Mouse (Mus musculus) cerebellum, adult 9-11 months (tissue): ENCODE measurements around the gene Dnajb5.
A peak's percentile ranks its signal among the peaks of the same experiment; 100 is the strongest.

ENCODE experiments used
- DNase-seq: peaks from one replicate; pipeline ENCODE4 v3.0.0; 2022

Gene Dnajb5

DNA sequence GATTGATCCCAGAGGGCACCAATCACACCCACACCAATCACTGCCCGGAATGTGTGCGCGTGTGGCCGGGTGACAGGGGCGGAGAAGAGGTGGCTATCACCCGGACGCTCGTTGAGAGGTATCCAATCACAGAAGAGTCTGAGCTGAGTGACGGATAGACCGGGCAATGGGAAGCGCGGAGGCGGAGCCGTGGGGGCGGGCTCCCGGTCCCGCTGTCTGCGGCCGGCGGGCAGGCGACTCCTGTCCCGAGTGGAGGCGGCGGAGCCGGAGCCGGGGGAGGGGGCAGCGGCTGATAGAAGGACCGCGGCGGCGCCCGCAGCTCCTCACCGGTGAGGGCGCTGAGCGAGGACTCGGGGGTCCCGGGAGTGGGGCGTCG, at the start of gene Dnajb5:
Gene Dnajb5, plus strand, starts transcription at position 139 of the 376 bp plus-strand sequence.
- peak; percentile 100 for DNase-seq

DNA sequence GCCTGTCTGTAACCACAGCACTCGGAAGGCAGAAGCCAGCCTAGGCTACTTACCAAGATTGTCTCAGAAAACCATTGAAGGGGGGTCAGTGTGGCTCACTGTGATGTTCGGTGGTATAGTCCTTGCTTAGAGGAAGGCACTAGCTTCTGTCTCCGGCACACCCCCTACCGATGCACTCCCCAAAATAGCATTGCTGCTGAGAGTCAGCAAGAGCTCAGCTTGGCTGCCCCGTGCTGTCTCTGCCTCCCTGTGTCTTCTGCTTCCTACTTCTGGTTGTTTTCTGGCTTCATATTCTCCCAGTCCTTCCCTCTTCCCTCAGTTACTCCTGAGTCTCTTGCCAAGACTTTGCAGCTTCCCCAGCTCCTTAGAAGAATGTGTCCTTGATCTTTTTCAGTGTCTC, 48.7 kb upstream of the Dnajb5 start:
- DNase-seq = no peak

DNA sequence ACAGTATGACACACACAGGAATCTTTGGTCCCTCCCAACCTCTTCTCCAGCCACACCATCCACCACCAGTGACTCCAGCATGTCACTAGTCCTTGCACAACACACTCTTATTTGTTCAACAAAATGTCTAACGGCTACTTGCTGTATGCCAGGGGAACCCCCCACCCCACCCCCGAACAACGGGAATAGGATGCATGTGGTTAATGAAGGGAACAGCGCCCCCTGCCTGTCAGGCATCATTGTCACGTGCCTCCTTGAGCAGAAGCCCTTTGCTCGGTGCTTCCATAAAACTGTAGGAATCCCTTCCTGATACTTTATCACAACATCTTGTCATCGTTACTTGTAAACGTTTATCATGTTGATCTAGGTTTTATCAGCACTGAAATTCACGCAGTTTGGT, 47.4 kb upstream of the Dnajb5 start:
- no peak for DNase-seq

DNA sequence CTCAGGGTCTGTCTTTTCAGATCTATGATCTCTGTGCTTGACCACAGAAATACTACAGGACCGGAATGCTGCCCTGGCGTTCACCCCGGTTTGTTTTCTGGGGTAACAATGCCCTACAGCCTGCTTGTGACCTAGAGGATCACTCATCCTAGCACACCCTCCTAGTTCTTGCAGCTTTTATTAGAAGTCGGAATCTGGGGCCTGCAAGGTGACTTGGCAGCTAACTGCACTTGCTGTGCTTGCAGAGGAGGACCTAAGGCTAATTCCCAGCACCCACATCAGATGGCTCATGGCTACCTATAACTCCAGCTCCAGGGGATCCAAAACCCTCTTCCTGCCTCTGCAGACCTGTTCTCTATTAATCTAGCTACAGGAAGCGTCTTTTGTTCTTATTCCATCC, 46.9 kb upstream of the Dnajb5 start:
- DNase-seq = peak; percentile 15

DNA sequence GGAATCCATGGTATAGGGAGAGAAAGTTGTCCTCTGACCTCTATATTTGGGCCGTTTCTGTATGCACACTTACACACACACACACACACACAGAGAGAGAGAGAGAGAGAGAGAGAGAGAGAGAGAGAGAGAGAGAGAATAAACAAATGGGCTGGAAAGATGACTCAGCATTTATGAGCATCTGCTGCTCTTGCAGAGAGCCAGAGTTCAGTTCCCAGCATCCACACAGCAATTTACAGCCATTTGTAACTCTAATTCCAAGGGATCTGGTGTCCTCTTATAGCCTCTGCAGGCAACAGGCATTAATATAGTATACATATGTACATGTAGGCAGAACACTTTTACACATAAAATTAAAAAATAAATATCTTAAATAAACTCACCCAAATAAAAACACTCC, 45.7 kb upstream of the Dnajb5 start:
- DNase-seq = no peak

DNA sequence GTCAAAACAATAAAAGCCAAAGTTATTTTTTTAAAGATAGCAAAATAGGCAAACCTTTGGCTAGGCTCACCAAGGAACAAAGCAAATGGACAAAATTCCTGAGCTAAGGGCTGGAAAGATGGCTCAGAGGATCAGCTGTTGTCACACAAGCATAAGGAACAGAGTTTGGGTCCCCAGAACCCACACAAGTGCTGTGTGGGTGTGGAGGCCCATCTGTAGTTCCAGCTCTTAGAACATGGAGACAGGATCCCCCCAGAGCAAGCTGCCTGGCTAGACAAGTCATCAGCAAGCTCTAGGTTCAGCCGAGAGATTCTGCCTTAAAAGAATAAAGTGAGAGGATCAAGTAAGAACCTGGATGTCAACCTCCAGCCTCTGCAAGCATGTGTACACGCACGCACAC, 45.1 kb upstream of the Dnajb5 start:
- DNase-seq = no peak

DNA sequence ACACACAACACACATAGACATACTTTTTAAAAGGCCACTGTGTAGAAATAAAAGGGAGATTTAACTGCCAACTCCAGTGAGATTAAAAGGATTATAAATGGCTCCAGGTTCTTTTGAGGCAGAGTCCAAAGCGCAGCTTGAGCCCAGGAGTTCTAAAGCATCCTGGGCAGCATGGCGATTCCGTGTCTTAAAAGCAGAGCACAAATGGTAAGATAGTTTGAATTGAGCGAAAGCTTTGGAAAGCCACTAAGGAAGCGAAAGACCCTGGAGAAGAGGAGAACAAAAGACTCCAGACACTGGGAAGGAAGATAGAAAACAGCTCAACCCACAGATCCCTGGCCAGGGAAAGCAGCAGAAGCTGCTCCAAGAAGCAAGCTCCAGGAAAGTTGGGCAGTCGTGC, 44.6 kb upstream of the Dnajb5 start:
- DNase-seq = no peak

DNA sequence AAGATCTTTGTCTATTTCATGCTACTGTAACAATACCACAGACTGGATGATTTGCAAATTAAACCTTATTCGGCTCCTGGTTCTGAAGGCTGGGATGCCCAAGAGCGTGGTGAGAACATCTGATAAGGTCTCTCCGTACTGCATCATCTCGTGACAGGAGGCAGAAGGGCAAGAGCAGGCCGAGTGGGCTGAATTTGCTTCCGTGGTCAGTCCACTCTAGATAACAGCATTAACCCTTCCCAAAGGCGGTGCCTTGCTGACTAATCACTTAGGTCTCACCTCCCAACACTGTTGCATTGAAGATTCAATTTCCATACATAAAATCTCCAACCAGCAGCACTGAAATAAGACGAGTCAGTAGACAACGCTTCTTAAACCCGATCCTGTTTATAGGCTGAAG, 36.2 kb upstream of the Dnajb5 start:
- DNase-seq = no peak

DNA sequence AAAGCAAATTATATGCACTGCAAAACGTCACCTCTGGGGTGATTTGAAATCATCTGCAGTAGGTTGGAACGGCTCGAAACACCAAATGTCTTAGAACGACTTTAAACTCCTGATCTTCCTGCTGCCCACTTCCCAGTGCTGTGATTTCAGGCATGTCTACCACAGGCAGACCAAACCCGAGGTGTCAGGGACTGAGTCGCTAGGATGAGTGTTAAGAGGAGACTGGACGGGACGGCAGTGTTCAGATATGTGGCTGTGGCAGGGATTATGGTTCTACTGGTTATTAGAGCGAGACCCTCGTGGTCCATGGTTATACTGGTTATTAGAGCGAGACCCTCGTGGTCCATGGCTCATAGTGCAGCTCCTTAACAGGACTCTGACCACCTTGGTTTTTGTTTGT, 34.3 kb upstream of the Dnajb5 start:
- no peak for DNase-seq

DNA sequence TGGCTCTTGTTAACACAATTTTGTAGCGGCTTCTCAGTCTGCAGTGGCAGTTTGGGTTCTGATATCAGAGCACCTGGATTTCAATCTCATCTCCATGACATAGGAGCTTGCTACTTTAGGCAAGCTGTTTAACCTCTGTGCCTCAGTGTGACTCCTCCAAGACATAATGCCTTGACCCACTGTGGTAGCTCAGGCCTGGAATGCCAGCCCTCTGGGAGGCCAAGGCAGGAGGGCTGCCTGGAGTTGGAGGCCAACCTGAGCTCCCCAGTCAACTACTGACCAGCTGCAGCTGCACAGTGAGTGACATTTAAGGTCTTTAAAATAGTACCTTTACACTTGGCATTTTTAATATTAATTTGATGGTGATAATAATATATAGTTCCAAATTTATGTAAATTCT, 33.6 kb upstream of the Dnajb5 start:
- DNase-seq = no peak

DNA sequence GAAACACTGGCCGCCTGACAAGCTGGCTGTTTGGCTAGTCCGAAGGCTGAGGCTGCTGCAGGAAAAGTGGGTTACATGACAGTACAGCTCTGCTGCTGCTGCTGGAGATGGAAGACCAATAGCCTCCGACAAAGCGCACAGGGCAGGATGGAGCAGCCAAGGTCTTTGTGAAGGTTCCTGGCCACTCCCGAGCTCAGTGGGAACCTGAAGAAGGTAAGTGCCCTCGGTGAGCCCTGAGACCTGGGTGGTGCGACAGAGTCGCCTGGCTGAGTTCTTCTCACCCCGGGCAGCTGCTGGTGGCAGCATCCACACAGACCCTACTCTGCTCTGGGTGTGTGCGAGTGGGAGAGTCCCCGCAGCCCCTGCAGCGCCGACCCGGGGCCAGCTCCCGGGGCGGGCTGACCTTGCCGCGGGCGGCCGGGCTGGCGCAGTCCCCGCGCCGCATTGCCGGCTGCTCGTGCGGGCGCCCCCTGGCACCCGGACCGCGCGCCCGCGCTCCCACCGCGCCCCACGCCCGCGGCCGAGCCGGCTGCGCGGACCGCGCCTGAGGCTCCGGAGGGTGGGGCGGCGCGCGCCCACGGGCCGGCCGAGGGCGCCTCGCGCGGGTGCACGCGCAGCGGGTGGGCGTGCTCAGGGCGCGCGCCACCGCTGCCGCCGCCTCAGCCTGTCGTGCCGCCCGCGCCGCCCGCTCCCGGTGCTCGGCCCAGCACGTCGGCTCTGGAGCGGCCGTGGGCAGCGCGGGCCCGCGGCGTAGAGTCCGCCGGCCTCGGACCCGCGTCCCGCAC, 32.8 kb upstream of the Dnajb5 start, which contains the start of gene Phf24:
Gene Phf24, plus strand, starts transcription at position 44 of the 785 bp plus-strand sequence.
- DNase-seq = peak; percentile 30

DNA sequence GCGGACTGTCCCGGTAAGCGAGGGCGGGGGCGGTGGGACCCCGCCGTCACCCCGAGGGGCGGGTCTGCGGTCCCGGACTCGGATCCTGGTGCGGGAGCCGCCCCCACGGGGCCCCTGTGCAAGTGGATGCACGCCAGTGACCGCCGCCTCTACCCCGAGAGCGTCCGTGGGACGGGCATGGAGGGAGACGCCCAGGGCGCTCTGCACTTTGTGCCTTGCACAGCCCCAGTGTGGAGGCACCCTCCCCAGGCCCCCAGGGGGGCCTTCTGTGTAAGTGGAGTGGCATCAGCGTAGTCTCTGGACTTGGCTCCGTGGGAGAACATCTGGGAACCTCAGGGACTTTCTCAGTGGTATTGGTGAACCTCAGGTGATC, 32.2 kb upstream of the Dnajb5 start:
- DNase-seq = peak; percentile 23

DNA sequence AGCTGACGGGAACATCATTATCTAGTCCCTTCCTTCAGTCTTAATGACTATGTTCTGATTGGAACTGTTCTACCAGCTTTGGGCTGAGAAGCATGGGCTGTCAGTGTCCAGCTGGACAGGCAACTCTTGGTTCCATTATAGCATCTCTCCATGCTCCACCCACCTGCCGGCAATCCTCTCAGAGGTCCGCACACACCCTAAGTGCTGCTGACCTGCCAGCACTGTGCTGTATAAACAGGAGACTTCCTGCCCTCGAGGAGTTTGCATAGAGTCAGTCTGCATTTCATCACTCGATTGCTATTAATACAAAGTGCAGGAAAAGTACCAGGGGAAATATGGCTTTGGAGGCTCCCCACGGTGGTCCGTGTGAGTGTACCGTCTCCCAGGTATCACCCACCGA, 28.9 kb upstream of the Dnajb5 start:
- no peak for DNase-seq

DNA sequence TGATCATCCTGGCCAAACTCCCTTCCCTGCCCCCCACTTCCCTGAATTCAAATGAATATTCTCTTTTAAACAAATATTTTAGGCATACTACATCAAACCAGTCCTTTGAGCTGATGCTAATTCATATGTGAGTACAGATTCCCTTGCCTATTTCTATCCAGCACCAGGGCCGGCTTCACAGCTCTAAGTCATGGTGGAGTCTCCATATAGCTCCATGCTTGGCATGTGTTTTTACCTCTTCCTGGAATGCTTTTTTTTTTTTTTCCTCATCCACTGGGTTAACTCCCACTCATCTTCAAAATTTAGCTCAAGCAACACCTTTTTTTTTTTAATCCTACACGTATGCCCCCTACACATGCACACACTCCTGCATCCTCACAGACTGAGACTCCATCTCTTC, 28.1 kb upstream of the Dnajb5 start:
- DNase-seq = no peak

DNA sequence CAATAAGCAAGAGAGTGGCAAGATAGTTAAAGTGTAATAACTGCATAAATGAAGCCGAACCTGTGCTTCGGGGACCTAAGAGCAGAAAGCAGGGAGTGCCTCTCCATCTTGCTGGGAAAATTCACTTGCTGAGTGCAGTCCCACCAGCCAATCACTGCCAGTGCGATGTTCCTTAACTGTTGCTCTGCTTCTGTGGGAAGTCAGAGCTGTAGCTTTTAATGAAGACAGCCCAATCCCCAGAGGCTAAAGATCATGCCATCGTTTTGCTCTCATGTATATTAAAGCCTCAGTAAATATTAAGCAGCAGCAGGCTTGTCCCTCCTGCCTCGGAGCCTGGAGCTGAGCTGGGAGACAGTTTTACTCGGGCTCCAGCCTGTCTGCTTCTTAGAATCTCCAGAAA, 27.6 kb upstream of the Dnajb5 start:
- DNase-seq = no peak

DNA sequence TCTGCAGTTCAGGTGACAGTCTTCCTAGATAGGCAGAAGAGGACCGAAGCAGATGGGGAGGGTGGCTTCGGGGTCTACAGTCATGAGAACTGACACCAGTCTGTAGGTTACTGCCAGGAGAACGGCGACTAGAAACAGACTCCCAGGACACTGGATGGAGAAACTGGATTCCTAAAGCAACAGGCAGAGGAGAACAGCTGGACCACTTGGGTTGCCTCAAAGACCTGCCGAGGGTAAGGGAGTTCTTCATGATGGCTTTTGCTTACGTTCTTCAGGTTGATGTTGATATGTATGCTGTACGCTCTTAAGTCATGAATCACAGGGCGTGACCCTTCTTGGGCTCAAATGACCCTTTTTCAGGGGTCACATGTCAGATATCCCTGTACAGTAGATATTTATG, 27.2 kb upstream of the Dnajb5 start:
- DNase-seq = no peak

DNA sequence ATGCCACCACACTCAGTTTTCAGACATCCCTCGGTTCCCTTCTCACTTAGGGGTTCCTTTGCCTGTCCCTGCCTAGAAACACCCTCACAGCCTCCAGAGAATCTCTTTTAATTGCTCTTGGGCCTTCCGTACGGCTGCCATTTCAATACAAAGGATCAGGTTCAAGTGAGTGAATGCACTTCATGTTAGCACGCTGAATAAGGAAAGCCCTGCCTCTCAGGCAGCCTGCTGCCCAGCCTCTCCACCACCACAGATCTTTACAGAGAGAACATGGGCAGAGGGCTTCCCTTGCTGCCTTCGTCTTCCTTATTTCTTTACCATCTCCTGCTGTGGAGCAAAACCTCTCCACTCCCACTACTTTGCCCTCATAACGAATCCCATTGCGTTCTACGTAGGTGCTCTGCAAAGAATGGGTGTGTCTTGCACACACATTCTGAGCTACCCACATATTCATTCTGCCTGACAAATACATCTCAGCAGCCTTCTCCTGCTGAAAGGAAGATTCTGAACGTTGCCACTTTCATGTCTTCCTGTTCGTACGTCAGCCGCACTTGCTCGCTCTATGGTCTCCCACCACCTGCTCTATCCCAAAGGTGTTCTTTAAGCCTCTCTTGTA, 25.4 kb upstream of the Dnajb5 start:
- DNase-seq = no peak

DNA sequence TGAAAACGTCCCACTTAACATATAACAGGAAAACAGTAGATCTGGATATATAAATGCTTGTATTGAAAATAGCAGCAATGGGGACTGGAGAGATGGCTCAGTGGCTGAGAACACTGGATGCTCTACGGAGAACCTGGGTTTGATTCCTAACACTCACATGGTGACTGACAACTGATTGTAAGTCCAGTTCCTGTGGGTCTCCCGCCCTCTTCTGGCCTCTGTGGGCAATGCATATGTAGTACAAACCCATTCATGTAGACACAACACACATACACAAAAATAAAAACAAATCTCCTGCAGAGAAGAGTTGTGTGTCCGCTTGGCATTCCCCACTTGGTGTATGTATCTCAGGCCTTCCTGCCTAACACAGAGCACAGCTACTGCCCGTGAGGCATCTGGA, 21.4 kb upstream of the Dnajb5 start:
- DNase-seq = no peak

DNA sequence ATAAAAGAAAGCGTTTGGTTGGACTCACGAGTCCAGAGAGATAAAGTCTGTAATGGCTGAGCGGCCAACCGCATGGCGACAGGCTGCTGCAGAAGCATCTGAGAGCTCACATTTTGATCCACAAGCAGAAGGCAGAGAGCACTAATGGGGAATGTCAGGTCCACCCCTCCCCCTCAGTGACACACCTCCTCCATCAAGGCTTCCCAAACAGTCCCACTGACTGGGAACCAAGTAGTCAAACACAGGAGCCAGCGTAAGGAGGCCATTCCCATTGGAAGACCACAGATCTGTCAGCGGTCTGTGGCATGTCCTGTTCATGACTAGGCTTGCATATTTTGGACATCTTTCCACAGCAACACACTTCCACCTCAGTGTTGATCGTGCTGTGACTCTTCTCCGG, 20.7 kb upstream of the Dnajb5 start:
- no peak for DNase-seq

DNA sequence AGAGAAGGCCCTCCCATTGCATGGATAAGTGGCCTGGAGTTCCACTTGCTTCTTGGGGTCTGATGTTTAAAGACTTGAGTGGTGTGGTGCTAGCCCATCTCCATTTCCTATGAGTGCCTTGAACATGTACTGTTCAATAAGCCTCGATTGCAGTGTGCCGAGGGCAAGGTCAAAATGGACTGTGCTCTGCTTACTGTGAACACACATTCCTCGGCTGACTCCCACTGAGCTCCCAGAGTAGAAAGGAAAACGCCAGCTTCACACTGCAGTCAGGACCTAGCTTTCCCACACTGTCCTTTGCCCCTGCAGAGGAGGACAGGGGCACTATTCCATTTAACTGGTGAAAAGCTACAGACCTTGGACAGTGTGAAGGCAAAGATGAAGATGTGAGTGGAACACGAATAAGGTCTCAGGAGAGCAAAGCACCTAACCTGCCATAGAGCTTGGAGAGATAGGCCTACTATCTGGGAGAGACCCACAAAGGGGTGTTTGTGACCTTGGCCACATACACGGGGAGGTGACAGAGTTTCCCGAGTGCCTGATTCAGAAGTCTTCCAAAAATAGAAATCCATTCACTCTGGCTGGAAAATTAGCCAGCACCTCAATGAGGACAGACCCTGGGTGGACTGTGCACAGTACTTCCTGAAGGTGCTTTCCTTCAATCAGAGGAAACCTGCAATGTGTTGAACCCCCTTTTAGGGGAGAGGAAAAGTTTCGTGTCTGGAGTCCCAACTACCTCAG, 17.2 kb upstream of the Dnajb5 start:
- no peak for DNase-seq

DNA sequence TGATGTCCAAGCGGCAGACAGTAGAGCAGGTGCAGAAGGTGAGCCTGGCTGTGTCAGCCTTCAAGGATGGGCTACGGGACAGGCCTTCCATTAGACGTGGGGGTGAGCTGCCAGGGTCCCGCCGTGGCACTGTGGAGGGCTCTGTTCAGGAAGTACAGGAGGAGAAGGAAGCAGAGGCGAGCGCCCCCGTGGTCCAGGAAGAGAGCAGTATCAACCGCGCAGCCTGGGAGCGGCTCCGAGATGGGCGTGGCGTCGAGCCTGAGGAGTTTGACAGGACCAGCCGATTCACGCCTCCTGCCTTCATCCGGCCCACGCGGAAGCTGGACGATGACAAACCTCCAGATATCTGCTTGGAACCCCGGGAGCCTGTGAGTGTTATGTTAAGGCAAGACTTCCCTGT, 16.0 kb upstream of the Dnajb5 start:
- no peak for DNase-seq

DNA sequence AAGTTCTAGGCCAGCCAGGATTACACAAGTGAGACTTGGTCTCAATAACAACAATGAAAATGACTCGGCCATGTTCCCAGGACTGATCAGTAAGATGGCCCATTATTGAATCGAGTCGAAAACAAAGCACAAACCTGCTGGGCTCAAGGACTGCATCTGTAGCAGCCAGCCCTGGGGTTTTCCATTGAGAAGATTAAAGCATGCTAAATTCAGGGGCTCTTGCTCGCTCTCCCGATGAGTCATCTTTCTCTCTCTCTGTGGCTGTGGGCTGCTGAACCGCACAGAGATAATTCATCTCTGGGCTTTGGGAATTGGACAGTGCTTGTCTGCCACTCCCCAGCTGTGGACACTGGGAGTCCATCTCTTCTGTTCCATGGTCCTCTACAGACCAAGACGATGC, 8.2 kb upstream of the Dnajb5 start:
- no peak for DNase-seq

DNA sequence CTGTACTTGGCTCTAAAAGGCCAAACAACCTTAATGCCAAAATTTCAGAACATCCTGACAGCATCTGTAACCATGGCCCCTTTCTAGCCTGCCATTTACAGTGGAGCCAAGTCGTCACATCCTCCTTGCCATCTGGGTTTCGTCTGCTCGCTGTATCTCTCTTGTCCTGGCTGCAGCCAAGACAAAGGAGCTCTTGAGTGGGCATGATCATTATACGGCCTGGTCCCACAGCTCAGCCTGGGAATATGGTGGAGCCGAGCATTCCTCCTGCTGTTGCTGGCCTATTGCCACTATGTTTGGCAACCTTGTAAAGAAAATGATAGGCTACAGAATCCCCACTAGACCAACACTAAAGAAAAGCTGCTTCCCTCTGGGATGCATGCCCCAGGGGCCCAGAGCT, 6.3 kb upstream of the Dnajb5 start:
- no peak for DNase-seq

DNA sequence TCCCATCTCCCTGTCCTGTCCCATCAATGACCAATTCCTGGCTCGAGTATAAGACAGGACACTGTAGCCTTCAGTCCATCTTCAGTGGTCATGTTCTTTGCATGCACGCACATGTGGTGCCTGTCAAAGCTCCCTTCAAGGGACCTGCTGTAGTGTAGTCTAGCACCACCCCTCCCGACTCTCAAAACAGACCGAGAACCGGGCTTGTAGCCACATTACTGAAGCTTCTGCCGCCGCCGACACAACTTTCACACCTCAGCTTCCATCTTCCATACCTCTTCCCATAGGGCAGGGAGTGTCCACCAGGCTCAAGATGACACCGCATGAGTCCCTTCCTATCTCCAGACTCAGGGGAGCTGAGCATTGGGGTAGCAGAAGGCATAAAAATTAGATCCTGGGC, 5.4 kb upstream of the Dnajb5 start:
- no peak for DNase-seq
